Mouse (Mus musculus) v-Abl transformed pro-B cells (cell line): ENCODE measurements around the gene Ccnl2.

Experiments
- in situ Hi-C, 2 experiments: fragments of 400-800 bp; cut with MboI; formaldehyde crosslinking; loops; one replicate each; pipeline ENCODE4 v1.15.1; 2025; ENCODE audit not compliant: unreplicated experiment in 2 of 2

Gene Ccnl2

GRCm38 (mm10) chr4:155811929-155812664, at the start of gene Ccnl2:
Ccnl2 (plus strand) TSS chr4:155812489.
- in situ Hi-C loops, result loop anchor here in 1 of 2 experiments (25.0 kb wide), 1 partner anchor 725 kb away; the partner anchor contains the start of genes Morn1 and Rer1

- in situ Hi-C loops, result loop anchor here (5.0 kb wide), 2 partner anchors 122 to 287 kb away; partner anchors contain the start of gene Gm10563 (in 1 of the 2)
These were observed 42.8 kb upstream of the Ccnl2 start for GRCm38 (mm10) chr4:155769496-155769879.

- in situ Hi-C loops, result loop anchor here (5.0 to 10.0 kb wide), 4 partner anchors 123 to 445 kb away; partner anchors contain the start of gene Gm10563 (in 2 of the 2)
These were observed 42.3 kb upstream of the Ccnl2 start for GRCm38 (mm10) chr4:155769880-155770512.

- in situ Hi-C loops, result loop anchor here (10.0 kb wide), 2 partner anchors 126 to 446 kb away; partner anchors contain the start of gene Gm10563 (in 1 of the 2)
These were observed 41.7 kb upstream of the Ccnl2 start for GRCm38 (mm10) chr4:155770626-155771025.

GRCm38 (mm10) chr4:155771706-155772105, 40.6 kb upstream of the Ccnl2 start:
- in situ Hi-C loops, result loop anchor here (10.0 kb wide), 2 partner anchors 127 to 447 kb away; partner anchors contain the start of gene Gm10563 (in 1 of the 2)

- in situ Hi-C loops, result loop anchor here (10.0 kb wide), 2 partner anchors 128 to 448 kb away; partner anchors contain the start of gene Gm10563 (in 1 of the 2)
These were observed 39.5 kb upstream of the Ccnl2 start for GRCm38 (mm10) chr4:155772786-155773185.

GRCm38 (mm10) chr4:155773335-155774078, 38.8 kb upstream of the Ccnl2 start:
- in situ Hi-C loops, result loop anchor here (10.0 kb wide), 2 partner anchors 129 to 449 kb away; partner anchors contain the start of gene Gm10563 (in 1 of the 2)

- in situ Hi-C loops, result loop anchor here (10.0 kb wide), 2 partner anchors 130 to 450 kb away; partner anchors contain the start of gene Gm10563 (in 1 of the 2)
These were observed 38.0 kb upstream of the Ccnl2 start, which contains the start of gene Vwa1 for GRCm38 (mm10) chr4:155774280-155774754. Vwa1 (minus strand) TSS chr4:155774698.

GRCm38 (mm10) chr4:155774971-155775740, 37.1 kb upstream of the Ccnl2 start:
- in situ Hi-C loops, result loop anchor here (10.0 kb wide), 2 partner anchors 130 to 450 kb away; partner anchors contain the start of gene Gm10563 (in 1 of the 2)

- in situ Hi-C loops, result loop anchor here (10.0 kb wide), 2 partner anchors 131 to 451 kb away; partner anchors contain the start of gene Gm10563 (in 1 of the 2)
These were observed 36.4 kb upstream of the Ccnl2 start for GRCm38 (mm10) chr4:155775855-155776254.

- in situ Hi-C loops, result loop anchor here (10.0 kb wide), 2 partner anchors 132 to 452 kb away; partner anchors contain the start of gene Gm10563 (in 1 of the 2)
These were observed 35.5 kb upstream of the Ccnl2 start for GRCm38 (mm10) chr4:155776704-155777335.

GRCm38 (mm10) chr4:155777816-155778215, 34.5 kb upstream of the Ccnl2 start:
- in situ Hi-C loops, result loop anchor here (10.0 kb wide), 2 partner anchors 133 to 453 kb away; partner anchors contain the start of gene Gm10563 (in 1 of the 2)

- in situ Hi-C loops, result loop anchor here (10.0 kb wide), 2 partner anchors 135 to 455 kb away; partner anchors contain the start of gene Gm10563 (in 1 of the 2)
These were observed 32.8 kb upstream of the Ccnl2 start for GRCm38 (mm10) chr4:155779498-155779897.

- in situ Hi-C loops, result no loop called here
These were observed 31.4 kb upstream of the Ccnl2 start for GRCm38 (mm10) chr4:155780895-155781294.

- in situ Hi-C loops, result no loop called here
These were observed 28.7 kb upstream of the Ccnl2 start for GRCm38 (mm10) chr4:155783486-155784080.

GRCm38 (mm10) chr4:155784081-155784701, 28.1 kb upstream of the Ccnl2 start:
- in situ Hi-C loops, result no loop called here

GRCm38 (mm10) chr4:155785246-155785645, 27.0 kb upstream of the Ccnl2 start:
- in situ Hi-C loops, result no loop called here

- in situ Hi-C loops, result no loop called here
These were observed 26.5 kb upstream of the Ccnl2 start, which contains the start of gene Tmem88b for GRCm38 (mm10) chr4:155785819-155786218. Tmem88b (minus strand) TSS chr4:155785874.
